Mouse (Mus musculus): ENCODE results near the gene Gramd1b.

DNA sequence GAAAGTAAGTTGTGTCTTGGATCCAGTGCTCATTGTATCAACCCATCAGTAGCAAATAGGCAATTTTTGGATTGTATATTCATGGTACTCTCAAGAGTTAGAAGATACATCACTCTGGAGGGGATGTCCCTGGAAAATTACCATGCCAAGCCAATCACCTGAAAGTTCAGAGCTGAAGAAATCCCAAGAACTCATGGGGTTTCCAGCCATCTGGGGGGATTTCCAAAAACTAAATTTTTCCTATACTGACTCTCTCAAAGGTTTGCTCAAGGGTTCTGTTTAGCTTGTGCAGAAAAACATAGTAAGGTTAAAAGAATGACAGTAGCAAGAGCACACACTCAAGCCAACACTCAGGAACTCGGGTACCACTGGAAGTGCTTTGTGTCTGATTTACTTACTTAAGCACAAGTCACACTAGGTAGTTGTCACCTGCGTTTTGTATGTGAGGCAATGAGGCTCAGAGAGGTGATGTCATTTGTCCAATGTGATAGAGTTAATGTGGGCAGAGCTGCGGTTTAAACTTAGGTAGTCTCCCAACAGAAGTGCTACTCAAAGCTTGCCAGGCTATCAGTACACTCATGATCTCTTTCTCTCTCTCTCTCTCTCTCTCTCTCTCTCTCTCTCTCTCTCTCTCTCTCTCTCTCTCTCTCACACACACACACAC lies 6.0 kb upstream of the Gramd1b start:
- TF ChIP-seq POLR2A (IDR thresholded peaks at IDR 0.05; ENCODE audit: borderline replicate concordance, low read depth, low read length), result no peak
- no peak for TF ChIP-seq CTCF (IDR thresholded peaks at IDR 0.05; ENCODE audit: low read depth, low read length)

Data from bone marrow macrophage, adult 2 months (primary cell).